Mouse (Mus musculus): ENCODE results near the gene Brsk1. TPM values are rescaled to one million over a fixed set of nuclear protein-coding genes. Genes with fewer than 3 reads are reported as not detected.

The Brsk1 gene
- polyA plus RNA-seq, 1 experiment from 2014 or later, result 1.7 TPM

DNA sequence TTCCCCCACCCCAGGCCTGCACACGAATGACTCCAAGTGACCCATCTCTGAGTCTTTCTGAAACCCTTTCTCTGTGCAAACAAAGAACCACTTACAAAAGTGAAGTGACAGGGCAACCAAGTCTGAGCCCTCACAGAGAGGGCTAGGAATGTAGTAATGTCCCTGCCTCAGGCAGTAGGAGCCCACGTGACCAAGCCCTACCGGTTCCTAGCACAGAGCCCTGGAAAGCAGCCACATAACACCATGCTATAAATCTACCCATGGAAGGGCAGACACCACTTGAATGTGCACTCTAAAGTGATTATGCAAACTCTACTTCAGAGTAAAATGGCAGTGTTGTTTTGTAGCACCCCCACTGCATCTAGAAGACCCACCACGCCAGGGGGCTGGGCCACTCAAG lies 18.4 kb upstream of the Brsk1 start:
- Histone ChIP-seq H3K4me1 (ENCODE audit: control insufficient read depth, insufficient read depth, low read length) (no peaks in the 10 kb centered on the region), H3K9ac (ENCODE audit: low read length) (no peak overlapping the region), H3K36me3 (ENCODE audit: control insufficient read depth, insufficient read depth, low read length) (peaks cover 19% of the 10 kb centered on the region), H3K9me3 (ENCODE audit: control insufficient read depth, low read length) (no peaks in the 10 kb centered on the region), H3K4me3 (ENCODE audit: low read depth, low read length) (no peak overlapping the region), H3K27ac (replicated peaks; ENCODE audit: low read depth, low read length) (no peak overlapping the region), H3K27me3 (ENCODE audit: control insufficient read depth, insufficient read depth, low read length) (no peaks in the 10 kb centered on the region), H3K4me2 (ENCODE audit: low read depth, severe bottlenecking) (no peak overlapping the region)
- ATAC-seq (ENCODE audit: insufficient number of reproducible peaks, low FRiP score, low TSS enrichment, low read depth), result no peak
- 78% methylated on average over 4 of the region's 4 CpGs for WGBS
- no peak for DNase-seq (ENCODE audit: low spot score)

DNA sequence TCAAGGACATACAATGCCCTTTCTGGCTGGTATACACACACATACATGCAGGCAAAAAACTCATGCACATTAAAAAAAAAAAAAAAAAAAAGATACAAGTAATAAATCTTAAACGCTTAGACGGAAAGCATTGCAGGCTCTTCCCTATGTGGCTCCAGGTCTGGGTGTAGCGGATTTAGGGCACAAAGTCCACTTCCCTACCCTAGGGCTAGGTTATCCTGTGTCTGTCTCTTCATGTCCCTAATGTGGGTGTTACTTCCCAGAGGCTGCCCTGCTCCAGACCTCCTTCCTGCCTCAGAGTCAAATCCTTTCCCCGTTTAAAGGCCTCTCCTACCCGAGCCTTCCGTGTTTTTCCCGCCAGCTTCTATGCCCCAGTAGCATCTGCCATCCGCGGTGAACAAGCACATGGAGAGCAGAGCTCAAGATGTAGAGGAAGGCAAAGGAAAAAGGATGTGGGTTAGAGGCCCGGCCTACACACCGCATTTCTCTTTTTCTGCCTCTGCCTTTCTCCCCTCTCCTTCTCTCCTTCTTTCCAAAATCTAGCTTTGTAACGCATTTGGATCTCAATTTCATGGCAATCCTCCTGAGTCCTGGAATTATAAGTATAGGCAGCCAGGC lies 16.2 kb upstream of the Brsk1 start:
- H3K27me3 ChIP-seq (ENCODE audit: control insufficient read depth, insufficient read depth, low read length), result no peaks in the 10 kb centered on the region
- 92% methylated on average over 12 of the region's 12 CpGs for WGBS
- no peaks in the 10 kb centered on the region for H3K9me3 ChIP-seq (ENCODE audit: control insufficient read depth, low read length)
- no peak overlapping the region for H3K4me2 ChIP-seq (ENCODE audit: low read depth, severe bottlenecking)
- no peak overlapping the region for H3K9ac ChIP-seq (ENCODE audit: low read length)
- H3K4me1 ChIP-seq (ENCODE audit: control insufficient read depth, insufficient read depth, low read length), result no peaks in the 10 kb centered on the region
- H3K27ac ChIP-seq (replicated peaks; ENCODE audit: low read depth, low read length), result no peak overlapping the region
- DNase-seq (ENCODE audit: low spot score) (no peak), ATAC-seq (ENCODE audit: insufficient number of reproducible peaks, low FRiP score, low TSS enrichment, low read depth) (no peak)
- H3K36me3 ChIP-seq (ENCODE audit: control insufficient read depth, insufficient read depth, low read length), result peaks cover 18% of the 10 kb centered on the region
- H3K4me3 ChIP-seq (ENCODE audit: low read depth, low read length), result no peak overlapping the region

- ATAC-seq (ENCODE audit: insufficient number of reproducible peaks, low FRiP score, low TSS enrichment, low read depth) (no peak), DNase-seq (ENCODE audit: low spot score) (no peak)
- H3K4me2 ChIP-seq (ENCODE audit: low read depth, severe bottlenecking), result no peak overlapping the region
- no peaks in the 10 kb centered on the region for H3K27me3 ChIP-seq (ENCODE audit: control insufficient read depth, insufficient read depth, low read length)
- 86% methylated on average over 7 of the region's 7 CpGs for WGBS
- no peak overlapping the region for H3K9ac ChIP-seq (ENCODE audit: low read length)
- H3K27ac ChIP-seq (replicated peaks; ENCODE audit: low read depth, low read length), result no peak overlapping the region
- peaks cover 16% of the 10 kb centered on the region for H3K36me3 ChIP-seq (ENCODE audit: control insufficient read depth, insufficient read depth, low read length)
- H3K4me1 ChIP-seq (ENCODE audit: control insufficient read depth, insufficient read depth, low read length), result no peaks in the 10 kb centered on the region
- no peaks in the 10 kb centered on the region for H3K9me3 ChIP-seq (ENCODE audit: control insufficient read depth, low read length)
- no peak overlapping the region for H3K4me3 ChIP-seq (ENCODE audit: low read depth, low read length)
Observed at GRCm38 (mm10) chr7:4675200-4675599, 15.2 kb upstream of the Brsk1 start.

- 82% methylated on average over 5 of the region's 5 CpGs for WGBS
- no peaks in the 10 kb centered on the region for H3K27me3 ChIP-seq (ENCODE audit: control insufficient read depth, insufficient read depth, low read length)
- DNase-seq (ENCODE audit: low spot score), result no peak
- peaks cover 6% of the 10 kb centered on the region; the same call in 1 of the 2 replicates for H3K36me3 ChIP-seq (ENCODE audit: control insufficient read depth, insufficient read depth, low read length)
- no peak overlapping the region for H3K27ac ChIP-seq (replicated peaks; ENCODE audit: low read depth, low read length)
- H3K9me3 ChIP-seq (ENCODE audit: control insufficient read depth, low read length), result no peaks in the 10 kb centered on the region
- H3K4me3 ChIP-seq (ENCODE audit: low read depth, low read length), result no peak overlapping the region
- H3K4me1 ChIP-seq (ENCODE audit: control insufficient read depth, insufficient read depth, low read length), result peaks cover 5% of the 10 kb centered on the region; the same call in 1 of the 2 replicates
- ATAC-seq (ENCODE audit: insufficient number of reproducible peaks, low FRiP score, low TSS enrichment, low read depth), result no peak
- H3K4me2 ChIP-seq (ENCODE audit: low read depth, severe bottlenecking), result no peak overlapping the region
- H3K9ac ChIP-seq (ENCODE audit: low read length), result no peak overlapping the region
Observed at GRCm38 (mm10) chr7:4683307-4683706, 7.1 kb upstream of the Brsk1 start.

GRCm38 (mm10) chr7:4684203-4684602 lies 6.2 kb upstream of the Brsk1 start:
- peak overlapping the region; percentile 67 for H3K9ac ChIP-seq (ENCODE audit: low read length)
- no peak for DNase-seq (ENCODE audit: low spot score)
- peak overlapping the region; percentile 62; the same call in 1 of the 2 replicates for H3K27ac ChIP-seq (replicated peaks; ENCODE audit: low read depth, low read length)
- H3K4me3 ChIP-seq (ENCODE audit: low read depth, low read length), result peak overlapping the region; percentile 74
- 3% methylated on average over 13 of the region's 13 CpGs for WGBS
- H3K4me1 ChIP-seq (ENCODE audit: control insufficient read depth, insufficient read depth, low read length), result peaks cover 5% of the 10 kb centered on the region; the same call in 1 of the 2 replicates
- H3K4me2 ChIP-seq (ENCODE audit: low read depth, severe bottlenecking), result peak overlapping the region; percentile 83
- H3K9me3 ChIP-seq (ENCODE audit: control insufficient read depth, low read length), result no peaks in the 10 kb centered on the region
- H3K27me3 ChIP-seq (ENCODE audit: control insufficient read depth, insufficient read depth, low read length), result no peaks in the 10 kb centered on the region
- no peak for ATAC-seq (ENCODE audit: insufficient number of reproducible peaks, low FRiP score, low TSS enrichment, low read depth)
- H3K36me3 ChIP-seq (ENCODE audit: control insufficient read depth, insufficient read depth, low read length), result peaks cover 6% of the 10 kb centered on the region; the same call in 1 of the 2 replicates

GRCm38 (mm10) chr7:4684632-4685417 lies 5.6 kb upstream of the Brsk1 start, which contains the start of gene Hspbp1:
Gene Hspbp1 (minus strand): TSS chr7:4685068.
- peaks cover 5% of the 10 kb centered on the region; the same call in 1 of the 2 replicates for H3K4me1 ChIP-seq (ENCODE audit: control insufficient read depth, insufficient read depth, low read length)
- H3K36me3 ChIP-seq (ENCODE audit: control insufficient read depth, insufficient read depth, low read length), result peaks cover 6% of the 10 kb centered on the region; the same call in 1 of the 2 replicates
- WGBS, result 0% methylated on average over 32 of the region's 32 CpGs
- H3K4me3 ChIP-seq (ENCODE audit: low read depth, low read length), result peak within 1 kb of the TSS; percentile 74
- ATAC-seq (ENCODE audit: insufficient number of reproducible peaks, low FRiP score, low TSS enrichment, low read depth) (peak; percentile 98), DNase-seq (ENCODE audit: low spot score) (peak; percentile 96)
- H3K9me3 ChIP-seq (ENCODE audit: control insufficient read depth, low read length), result no peaks in the 10 kb centered on the region
- H3K27me3 ChIP-seq (ENCODE audit: control insufficient read depth, insufficient read depth, low read length), result no peaks in the 10 kb centered on the region
- H3K27ac ChIP-seq (replicated peaks; ENCODE audit: low read depth, low read length), result peak within 1 kb of the TSS; percentile 62; the same call in 1 of the 2 replicates
- H3K4me2 ChIP-seq (ENCODE audit: low read depth, severe bottlenecking), result peak within 1 kb of the TSS; percentile 83
- peak within 1 kb of the TSS; percentile 67 for H3K9ac ChIP-seq (ENCODE audit: low read length)

DNA sequence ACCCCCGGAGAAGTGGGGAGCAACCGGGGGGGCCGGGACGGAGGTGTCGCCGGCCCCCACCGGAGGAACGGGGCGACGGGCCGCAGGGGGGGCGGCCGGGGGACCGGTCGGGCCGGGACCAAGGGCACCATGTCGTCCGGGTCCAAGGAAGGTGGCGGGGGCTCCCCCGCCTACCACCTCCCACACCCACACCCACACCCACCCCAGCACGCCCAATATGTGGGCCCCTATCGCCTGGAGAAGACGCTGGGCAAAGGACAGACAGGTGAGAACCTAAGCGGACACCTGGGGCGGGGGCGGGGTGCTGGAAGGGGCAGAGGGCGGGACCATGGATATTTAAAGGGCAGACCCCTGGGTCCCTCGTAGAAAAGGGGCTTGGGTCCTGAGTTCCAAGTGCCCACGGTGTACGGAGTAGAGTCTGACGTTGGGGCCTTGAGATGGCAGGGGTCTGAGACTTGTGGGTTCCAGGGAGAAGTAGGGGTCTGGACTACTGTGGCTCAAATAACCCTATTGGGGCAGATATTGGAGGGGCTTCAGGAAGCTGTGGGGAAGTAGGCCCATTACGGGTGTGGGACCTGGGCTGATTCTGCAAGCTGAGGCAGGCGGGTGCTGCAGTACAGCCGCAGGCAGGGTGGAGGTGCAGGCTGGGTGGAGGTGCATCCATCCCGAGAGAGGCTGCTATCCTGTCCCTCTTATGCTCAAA lies 698 bp downstream of the Brsk1 start:
- H3K27me3 ChIP-seq (ENCODE audit: control insufficient read depth, insufficient read depth, low read length), result no peaks in the 10 kb centered on the region
- peaks cover 5% of the 10 kb centered on the region for H3K4me1 ChIP-seq (ENCODE audit: control insufficient read depth, insufficient read depth, low read length)
- peak overlapping the region; percentile 93 for H3K27ac ChIP-seq (replicated peaks; ENCODE audit: low read depth, low read length)
- DNase-seq (ENCODE audit: low spot score) (peak; percentile 40), ATAC-seq (ENCODE audit: insufficient number of reproducible peaks, low FRiP score, low TSS enrichment, low read depth) (peak; percentile 67)
- 6% methylated on average over 28 of the region's 35 CpGs for WGBS
- peak overlapping the region; percentile 98 for H3K4me3 ChIP-seq (ENCODE audit: low read depth, low read length)
- no peaks in the 10 kb centered on the region for H3K9me3 ChIP-seq (ENCODE audit: control insufficient read depth, low read length)
- peak overlapping the region; percentile 77 for H3K4me2 ChIP-seq (ENCODE audit: low read depth, severe bottlenecking)
- peaks cover 6% of the 10 kb centered on the region; the same call in 1 of the 2 replicates for H3K36me3 ChIP-seq (ENCODE audit: control insufficient read depth, insufficient read depth, low read length)
- peak overlapping the region; percentile 99 for H3K9ac ChIP-seq (ENCODE audit: low read length)

DNA sequence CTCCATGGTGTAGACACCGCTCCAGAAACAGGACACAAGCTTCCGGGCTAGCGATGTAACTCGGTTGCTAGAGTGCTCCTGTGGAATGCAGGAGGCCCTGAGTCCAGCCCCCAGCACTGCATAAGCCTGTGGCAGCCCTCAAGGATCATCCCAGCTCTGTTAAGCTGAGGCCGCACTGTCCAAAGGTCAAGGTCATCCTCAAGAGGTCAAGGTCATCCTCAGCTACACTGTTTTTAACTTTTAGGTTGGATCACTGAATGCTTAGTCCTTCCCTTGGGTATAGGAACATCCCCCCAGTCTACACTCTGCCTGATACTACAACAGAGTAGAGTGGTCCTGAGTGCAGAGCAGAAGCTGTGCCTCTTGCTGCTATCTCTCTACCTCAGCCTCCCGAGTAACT lies 2.6 kb downstream of the Brsk1 start:
- no peak overlapping the region for H3K27ac ChIP-seq (replicated peaks; ENCODE audit: low read depth, low read length)

More for the DNA sequence above, 2.6 kb downstream of the Brsk1 start:
- no peak overlapping the region for H3K9ac ChIP-seq (ENCODE audit: low read length)
- no peaks in the 10 kb centered on the region for H3K27me3 ChIP-seq (ENCODE audit: control insufficient read depth, insufficient read depth, low read length)
- no peak overlapping the region for H3K4me3 ChIP-seq (ENCODE audit: low read depth, low read length)
- no peak overlapping the region for H3K4me2 ChIP-seq (ENCODE audit: low read depth, severe bottlenecking)
- H3K9me3 ChIP-seq (ENCODE audit: control insufficient read depth, low read length), result no peaks in the 10 kb centered on the region
- H3K4me1 ChIP-seq (ENCODE audit: control insufficient read depth, insufficient read depth, low read length), result peaks cover 5% of the 10 kb centered on the region
- WGBS, result 95% methylated on average over 6 of the region's 6 CpGs
- ATAC-seq (ENCODE audit: insufficient number of reproducible peaks, low FRiP score, low TSS enrichment, low read depth) (no peak), DNase-seq (ENCODE audit: low spot score) (no peak)
- peaks cover 6% of the 10 kb centered on the region for H3K36me3 ChIP-seq (ENCODE audit: control insufficient read depth, insufficient read depth, low read length)

All from limb, embryonic 11.5 days (tissue).